Mouse (Mus musculus): ENCODE results near the gene Il12rb2.

The Il12rb2 gene

GRCm38 (mm10) chr6:67296126-67296525, 79.9 kb downstream of the Il12rb2 start:
- no peak for DNase-seq (ENCODE audit: low read depth, low spot score)

- no peak for DNase-seq (ENCODE audit: low read depth, low spot score)
These were observed 83.9 kb downstream of the Il12rb2 start for GRCm38 (mm10) chr6:67292042-67292623.

GRCm38 (mm10) chr6:67282897-67283296, 93.1 kb downstream of the Il12rb2 start:
- no peak for DNase-seq (ENCODE audit: low read depth, low spot score)

GRCm38 (mm10) chr6:67281614-67282197, 94.3 kb downstream of the Il12rb2 start:
- no peak for DNase-seq (ENCODE audit: low read depth, low spot score)

GRCm38 (mm10) chr6:67277944-67278343, 98.0 kb downstream of the Il12rb2 start:
- DNase-seq (ENCODE audit: low read depth, low spot score): no peak

- DNase-seq (ENCODE audit: low read depth, low spot score): no peak
These were observed 106.5 kb downstream of the Il12rb2 start for GRCm38 (mm10) chr6:67269459-67269858.

GRCm38 (mm10) chr6:67268983-67269382, 107.0 kb downstream of the Il12rb2 start:
- DNase-seq (ENCODE audit: low read depth, low spot score): no peak

- no peak for DNase-seq (ENCODE audit: low read depth, low spot score)
These were observed 107.8 kb downstream of the Il12rb2 start for GRCm38 (mm10) chr6:67268245-67268612.

GRCm38 (mm10) chr6:67267408-67268244, 108.4 kb downstream of the Il12rb2 start:
- peak; percentile 32 for DNase-seq (ENCODE audit: low read depth, low spot score)

GRCm38 (mm10) chr6:67266664-67267407, 109.2 kb downstream of the Il12rb2 start:
- DNase-seq (ENCODE audit: low read depth, low spot score): peak; percentile 97

- peak; percentile 50 for DNase-seq (ENCODE audit: low read depth, low spot score)
These were observed 109.8 kb downstream of the Il12rb2 start for GRCm38 (mm10) chr6:67266159-67266657.

- no peak for DNase-seq (ENCODE audit: low read depth, low spot score)
These were observed 111.1 kb downstream of the Il12rb2 start for GRCm38 (mm10) chr6:67264935-67265334.

- DNase-seq (ENCODE audit: low read depth, low spot score): no peak
These were observed 124.9 kb downstream of the Il12rb2 start for GRCm38 (mm10) chr6:67251095-67251494.

GRCm38 (mm10) chr6:67244451-67244850, 131.5 kb downstream of the Il12rb2 start:
- DNase-seq (ENCODE audit: low read depth, low spot score): no peak

GRCm38 (mm10) chr6:67243765-67244420, 132.1 kb downstream of the Il12rb2 start:
- DNase-seq (ENCODE audit: low read depth, low spot score): no peak
